Mouse (Mus musculus) small intestine, adult 2 months (tissue): ENCODE data around the gene Cbfb.

Experiments used
- CTCF ChIP-seq: fragments of 200-500 bp; IDR thresholded peaks from 2 replicates; pipeline ENCODE4 v1.5.1; 2012; ENCODE audit warnings: low read depth, mild to moderate bottlenecking, control low read depth, inconsistent platforms, low read length, moderate library complexity, mixed read lengths; ENCODE audit not compliant: insufficient replicate concordance, insufficient read length; ENCODE audit errors: extremely low read depth
- POLR2A ChIP-seq: fragments of 200-500 bp; IDR thresholded peaks from 2 replicates; pipeline ENCODE4 v1.6.1; 2012; ENCODE audit warnings: low read depth, mild to moderate bottlenecking, control low read depth, inconsistent platforms, low read length, moderate library complexity

GRCm38 (mm10) chr8:105259721-105260320, 89.3 kb downstream of the Cbfb start:
- TF ChIP-seq POLR2A (no peak; the same call in 1 of the 2 replicates), CTCF (peak; percentile 82)
